Mouse (Mus musculus): ENCODE data around the gene Med17.

The Med17 gene

GRCm38 (mm10) chr9:15233604-15234003 lies 46.1 kb downstream of the Med17 start:
- DNase-seq: no peak

DNA sequence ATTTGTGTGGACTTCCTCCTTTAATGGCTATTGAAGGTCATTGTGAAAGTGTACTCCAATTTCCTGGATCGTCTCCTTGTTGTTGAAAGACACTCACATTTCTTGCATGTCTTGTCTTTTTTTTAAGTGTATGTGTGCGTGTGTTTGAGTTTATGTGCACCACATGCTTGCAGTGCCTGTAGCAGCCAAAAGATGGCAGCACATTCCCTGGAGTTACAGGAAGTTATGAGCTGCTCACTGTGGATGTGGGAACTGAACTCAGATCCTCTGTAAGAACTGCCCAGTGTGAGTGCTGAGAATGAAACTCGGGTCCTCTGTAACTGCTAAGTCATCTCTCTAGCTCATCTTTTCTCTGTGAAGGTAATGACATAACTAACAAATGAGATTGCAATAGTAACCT lies 47.3 kb downstream of the Med17 start:
- DNase-seq: no peak

DNA sequence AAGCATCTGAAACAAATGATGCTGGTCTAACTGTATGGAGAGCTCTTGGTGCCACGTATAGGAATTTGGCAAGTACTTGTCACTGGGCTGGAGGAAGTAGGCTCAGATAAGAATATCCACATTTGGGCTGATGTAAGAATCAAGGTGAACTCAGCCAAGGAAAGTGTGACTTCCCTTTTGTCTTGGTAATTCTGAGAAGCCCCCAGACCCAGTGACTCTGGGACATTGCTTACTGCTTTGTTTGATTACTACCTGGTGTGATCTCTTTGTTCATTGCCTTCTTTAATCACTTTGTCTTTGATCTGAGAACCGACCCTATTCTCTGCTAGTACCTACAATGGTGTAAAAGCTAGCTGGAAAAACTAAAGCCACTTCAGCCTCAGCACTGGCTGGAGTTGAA lies 54.8 kb downstream of the Med17 start:
- no peak for DNase-seq

- DNase-seq: no peak
These were observed 66.0 kb downstream of the Med17 start for GRCm38 (mm10) chr9:15213695-15214094.

GRCm38 (mm10) chr9:15211876-15212275 lies 67.9 kb downstream of the Med17 start:
- DNase-seq: peak; percentile 23
